Mouse (Mus musculus): ENCODE measurements around the gene Flywch1. TPM values are rescaled to one million over a fixed set of nuclear protein-coding genes. Genes with fewer than 3 reads are reported as not detected.
A peak's percentile ranks its signal among the peaks of the same experiment; 100 is the strongest.
"Not testable (repeated sequence)": the region's sequence is repeated elsewhere in the genome, so short reads cannot be mapped to it uniquely, and the experiment has no call there.

The Flywch1 gene
- polyA plus RNA-seq, 2 experiments from 2014 or later: 15.1 to 21.4 TPM

- no peak for ATAC-seq
Observed at GRCm38 (mm10) chr17:23777141-23777540, 5.7 kb upstream of the Flywch1 start.

GRCm38 (mm10) chr17:23776216-23776615 lies 4.8 kb upstream of the Flywch1 start:
- ATAC-seq: no peak

- peak; percentile 65 for ATAC-seq
Observed at GRCm38 (mm10) chr17:23774090-23774489, 2.7 kb upstream of the Flywch1 start.

GRCm38 (mm10) chr17:23773676-23774075 lies 2.3 kb upstream of the Flywch1 start:
- ATAC-seq: no peak

- ATAC-seq: not testable (repeated sequence)
Observed at GRCm38 (mm10) chr17:23772219-23772556, 786 bp upstream of the Flywch1 start.

- peak; percentile 2 for ATAC-seq
Observed at GRCm38 (mm10) chr17:23770896-23771283, 512 bp downstream of the Flywch1 start.

GRCm38 (mm10) chr17:23770493-23770892 lies 909 bp downstream of the Flywch1 start:
- no peak for ATAC-seq

- ATAC-seq: no peak
Observed at GRCm38 (mm10) chr17:23762976-23763375, 8.4 kb downstream of the Flywch1 start.

GRCm38 (mm10) chr17:23761155-23761554 lies 10.2 kb downstream of the Flywch1 start:
- ATAC-seq: no peak

- ATAC-seq: no peak
Observed at GRCm38 (mm10) chr17:23760231-23760630, 11.2 kb downstream of the Flywch1 start.

GRCm38 (mm10) chr17:23758801-23759200 lies 12.6 kb downstream of the Flywch1 start:
- no peak for ATAC-seq

GRCm38 (mm10) chr17:23757581-23757980 lies 13.8 kb downstream of the Flywch1 start:
- no peak for ATAC-seq

GRCm38 (mm10) chr17:23755689-23756088 lies 15.7 kb downstream of the Flywch1 start:
- no peak for ATAC-seq

- ATAC-seq: no peak
Observed at GRCm38 (mm10) chr17:23749400-23750191, 21.8 kb downstream of the Flywch1 start.

GRCm38 (mm10) chr17:23748631-23749391 lies 22.6 kb downstream of the Flywch1 start:
- ATAC-seq: peak; percentile 78

GRCm38 (mm10) chr17:23748026-23748425 lies 23.4 kb downstream of the Flywch1 start:
- peak; percentile 18 for ATAC-seq

- ATAC-seq: no peak
Observed at GRCm38 (mm10) chr17:23747471-23747870, 23.9 kb downstream of the Flywch1 start.

- no peak for ATAC-seq
Observed at GRCm38 (mm10) chr17:23746767-23747166, 24.6 kb downstream of the Flywch1 start.

- ATAC-seq: peak; percentile 9
Observed at GRCm38 (mm10) chr17:23746311-23746710, 25.1 kb downstream of the Flywch1 start.

GRCm38 (mm10) chr17:23745301-23746251 lies 25.8 kb downstream of the Flywch1 start, which contains the start of gene Kremen2:
Kremen2 (minus strand) TSS chr17:23745833.
- no peak for ATAC-seq

- ATAC-seq: no peak
Observed at GRCm38 (mm10) chr17:23744651-23745050, 26.8 kb downstream of the Flywch1 start.

GRCm38 (mm10) chr17:23744076-23744475 lies 27.3 kb downstream of the Flywch1 start:
- no peak for ATAC-seq

GRCm38 (mm10) chr17:23742941-23743340 lies 28.5 kb downstream of the Flywch1 start:
- ATAC-seq: no peak
